Mouse (Mus musculus) cerebellum, adult 11 months (tissue): Measurements from ENCODE around the gene Ccdc28b.

ENCODE experiments used
- DNase-seq: peaks from one replicate; pipeline ENCODE4 v3.0.0; 2022

The Ccdc28b gene

DNA sequence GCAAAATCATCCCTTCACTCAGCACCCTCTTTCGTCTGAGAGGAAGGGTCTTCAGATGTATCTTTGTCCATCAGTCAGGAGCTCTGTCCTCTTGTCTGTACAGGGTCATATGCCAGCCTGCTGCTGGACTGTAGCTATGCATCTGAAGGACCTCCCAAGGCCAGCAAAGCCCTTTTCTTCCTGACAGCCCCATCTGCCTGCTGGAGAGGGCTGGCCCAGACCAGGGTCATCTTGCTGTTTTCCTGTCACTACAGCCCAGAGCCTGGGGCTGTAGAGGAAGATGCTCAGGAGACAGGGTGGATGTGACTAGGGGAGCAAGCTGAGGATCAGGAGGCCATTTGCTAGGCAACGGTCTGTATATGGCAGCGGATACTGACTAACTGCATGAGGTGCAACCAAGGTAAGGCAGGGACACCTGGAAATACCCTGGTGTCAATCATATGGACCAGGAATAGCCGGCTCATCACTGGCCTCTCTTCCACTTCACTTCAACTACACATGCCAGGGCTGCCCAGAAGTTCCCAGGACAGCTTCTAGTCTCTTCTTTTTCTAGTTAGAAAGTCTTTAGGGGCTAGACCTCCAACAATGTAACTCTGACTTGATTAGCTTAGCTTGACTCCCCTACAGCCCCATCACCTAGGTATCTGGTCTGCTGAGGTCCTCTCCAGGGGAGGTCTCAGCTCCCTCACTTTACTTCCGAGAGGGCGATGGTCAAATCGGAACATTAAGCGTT is 778 bp downstream of the Ccdc28b start:
- DNase-seq: no peak

DNA sequence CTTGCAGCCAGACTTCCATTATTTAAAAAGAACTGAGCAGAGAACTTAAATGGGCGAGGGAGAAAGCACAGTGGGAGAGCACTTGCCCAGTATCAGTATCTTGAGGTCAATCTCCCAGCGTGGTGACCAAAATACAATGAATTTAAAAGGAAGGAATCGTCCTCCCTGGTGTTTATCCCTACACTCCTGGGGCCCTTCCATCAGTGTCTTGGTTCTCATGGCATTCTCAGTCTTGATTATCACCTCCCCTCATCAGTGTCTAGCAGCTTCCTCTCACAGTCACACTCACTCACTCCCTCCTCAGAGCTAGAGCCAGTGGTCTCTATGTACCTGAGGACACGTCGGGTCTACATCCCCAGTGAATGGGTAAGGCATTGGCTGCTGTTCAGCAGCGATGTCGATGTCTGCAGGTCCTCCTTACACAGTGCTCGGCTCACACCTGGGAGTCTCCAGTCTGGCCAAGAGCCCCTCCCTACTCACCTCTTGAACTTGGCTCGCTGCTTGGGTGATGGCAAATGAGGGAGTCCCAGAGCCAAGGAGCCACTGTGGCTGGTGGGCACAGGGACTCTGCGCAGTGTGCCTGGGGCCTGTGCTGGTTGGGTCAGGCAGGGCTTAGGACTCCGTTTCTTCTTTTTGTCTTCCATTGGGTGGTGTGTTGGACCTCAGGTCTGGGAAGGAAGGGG is 1.5 kb downstream of the Ccdc28b start:
- DNase-seq: no peak

DNA sequence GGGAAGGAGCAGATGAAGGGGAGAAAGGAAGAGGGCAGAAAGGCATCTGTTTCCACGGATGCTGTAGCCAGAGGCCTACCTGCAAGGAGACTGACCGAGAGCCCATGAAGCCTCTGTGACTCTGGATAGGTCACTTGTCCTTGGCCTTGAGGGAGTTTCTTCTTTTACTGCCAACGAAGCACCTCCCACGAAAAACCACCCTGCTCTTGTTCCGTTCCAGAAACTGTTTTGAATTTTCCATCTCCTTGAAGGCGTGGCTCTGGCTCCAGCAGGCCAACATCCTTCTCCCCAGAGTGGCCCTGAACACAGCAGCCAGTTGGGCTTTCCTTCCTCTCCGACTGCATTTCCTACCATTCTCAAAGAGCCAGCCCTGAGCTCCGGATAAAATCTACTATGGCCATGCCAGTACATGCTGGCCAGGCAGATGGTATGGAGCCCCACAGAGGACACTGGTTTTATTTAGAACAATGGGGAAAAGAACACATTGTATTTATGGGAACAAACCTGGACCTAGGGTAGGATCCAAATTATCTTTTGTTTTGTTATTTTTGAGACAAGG is 2.4 kb downstream of the Ccdc28b start:
- peak; percentile 61 for DNase-seq

DNA sequence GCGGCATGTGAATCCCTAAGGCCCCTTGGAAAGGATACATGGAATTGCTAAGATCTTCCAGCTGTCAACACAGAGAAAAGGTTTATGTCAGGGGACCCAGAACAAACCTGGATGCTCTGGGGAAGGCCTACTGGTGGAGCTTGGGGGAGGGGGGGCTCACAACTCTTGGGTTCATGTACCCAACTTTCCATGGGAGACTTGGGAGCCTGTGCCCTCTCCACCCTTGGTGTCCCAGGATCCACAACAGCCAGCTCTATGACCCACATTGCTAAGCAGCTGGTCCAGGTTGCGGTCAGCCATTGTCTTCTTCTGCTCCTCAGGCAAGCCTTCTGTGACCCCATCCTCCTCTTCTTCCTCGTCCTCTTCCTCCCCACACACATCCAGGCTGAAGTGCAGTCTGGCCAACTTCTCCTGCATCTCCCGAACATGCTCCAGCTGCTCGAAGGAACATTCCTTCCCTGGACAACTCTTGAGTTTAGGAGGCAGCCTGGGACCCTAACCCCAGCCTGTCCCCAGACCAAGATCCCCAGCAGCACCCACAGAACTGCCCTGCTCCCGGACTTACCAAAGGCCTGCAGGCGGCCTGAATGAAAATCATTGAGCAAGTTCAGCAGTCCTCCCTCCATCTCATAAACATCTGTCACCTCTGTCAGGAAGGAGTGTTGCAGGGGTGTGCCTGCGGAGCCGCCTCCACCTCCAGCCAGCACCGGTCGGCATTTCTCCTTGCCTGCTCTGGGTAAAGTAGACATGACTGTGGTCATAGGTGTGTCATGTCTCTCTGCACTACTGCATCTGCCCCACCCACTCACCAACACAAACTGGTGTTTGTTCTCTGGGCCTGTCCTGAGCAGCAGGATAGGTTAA is 3.1 kb downstream of the Ccdc28b start:
- no peak for DNase-seq

DNA sequence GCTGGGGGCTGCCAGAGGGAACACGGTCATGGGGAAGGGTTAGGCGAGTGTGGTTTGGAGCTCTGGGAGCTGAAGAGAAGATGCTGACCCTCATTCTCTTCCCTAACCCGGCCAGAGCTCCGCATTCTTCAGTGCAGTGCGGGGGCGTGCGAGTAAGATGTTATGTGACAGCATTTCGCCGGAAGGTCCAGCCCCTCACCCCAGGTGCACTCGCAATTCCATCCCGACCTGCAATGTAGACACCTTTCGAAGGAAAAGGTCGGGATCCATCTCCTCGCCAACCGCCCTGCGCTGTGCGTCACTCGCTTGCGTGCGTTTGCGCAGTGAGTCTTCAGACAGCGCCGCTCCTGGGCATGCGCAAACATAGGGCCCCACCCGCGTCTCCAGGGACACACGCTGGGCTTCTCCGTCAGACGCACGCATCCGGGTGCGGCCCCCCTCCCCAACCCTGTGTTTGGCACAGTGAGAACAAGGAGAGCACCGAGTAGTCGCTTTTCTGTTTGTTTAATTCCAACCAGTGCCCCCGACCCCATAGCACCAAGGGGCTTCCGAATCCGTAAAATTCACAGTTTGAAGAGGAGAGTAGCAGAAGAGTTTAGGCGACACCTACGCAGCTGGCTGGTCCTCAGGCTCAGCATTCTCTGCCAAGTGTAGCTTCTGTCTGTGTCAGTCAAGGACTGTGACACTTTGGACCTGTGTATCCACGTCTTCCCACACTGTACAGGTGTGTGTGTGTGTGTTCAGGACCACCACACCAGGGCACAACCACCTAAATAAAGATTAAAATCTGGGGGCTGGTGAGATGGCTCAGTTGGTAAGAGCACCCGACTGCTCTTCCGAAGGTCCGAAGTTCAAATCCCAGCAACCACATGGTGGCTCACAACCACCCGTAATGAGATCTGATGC is 4.7 kb downstream of the Ccdc28b start, which contains the start of gene Iqcc:
Gene Iqcc, minus strand, starts transcription at position 314 of the 906 bp plus-strand sequence.
- DNase-seq: peak; percentile 95

DNA sequence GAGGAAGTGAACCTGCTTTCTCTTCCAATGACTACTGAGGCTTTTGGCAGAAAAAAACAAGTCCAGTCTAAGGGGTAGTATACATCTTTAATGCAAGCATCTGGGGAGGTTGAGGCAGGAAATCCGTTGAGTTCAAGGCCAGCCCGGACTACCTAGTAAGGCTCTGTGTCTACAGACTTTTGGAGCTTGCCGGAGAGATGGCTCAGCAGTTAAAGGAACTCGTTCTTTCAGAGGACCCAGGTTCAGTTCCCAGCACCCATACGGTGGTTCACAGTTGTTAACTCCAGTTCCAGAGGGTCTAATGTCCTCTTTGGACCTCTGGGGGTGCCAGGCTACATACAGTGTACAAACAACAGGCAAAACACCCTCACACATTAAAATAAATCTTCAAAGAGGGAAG is 5.7 kb downstream of the Ccdc28b start:
- DNase-seq: no peak

DNA sequence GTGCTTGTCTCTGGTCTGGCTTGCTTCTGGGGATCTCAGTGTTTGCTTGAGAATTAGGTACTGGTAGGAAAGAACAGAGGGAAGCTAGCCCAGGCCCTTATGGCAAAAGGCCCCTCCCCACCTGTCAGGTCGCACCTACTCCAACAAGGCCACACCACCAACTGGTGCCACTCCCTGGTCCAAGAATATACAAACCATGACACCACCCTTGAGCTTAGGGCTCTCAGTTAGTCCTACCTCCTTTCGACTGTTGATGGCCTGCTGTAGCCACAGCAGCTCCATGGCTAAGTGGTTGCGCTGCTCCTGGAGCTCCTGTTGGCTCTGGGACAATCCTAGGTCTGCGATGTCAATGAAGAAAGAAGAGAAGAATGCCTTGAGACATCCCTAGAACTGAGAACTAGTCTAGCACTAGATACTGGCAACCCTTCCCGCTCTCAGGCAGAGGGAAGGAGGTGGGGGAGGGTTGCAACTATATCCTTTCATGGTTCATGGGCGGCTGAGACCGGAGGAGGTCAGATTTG is 6.6 kb downstream of the Ccdc28b start:
- DNase-seq: no peak

DNA sequence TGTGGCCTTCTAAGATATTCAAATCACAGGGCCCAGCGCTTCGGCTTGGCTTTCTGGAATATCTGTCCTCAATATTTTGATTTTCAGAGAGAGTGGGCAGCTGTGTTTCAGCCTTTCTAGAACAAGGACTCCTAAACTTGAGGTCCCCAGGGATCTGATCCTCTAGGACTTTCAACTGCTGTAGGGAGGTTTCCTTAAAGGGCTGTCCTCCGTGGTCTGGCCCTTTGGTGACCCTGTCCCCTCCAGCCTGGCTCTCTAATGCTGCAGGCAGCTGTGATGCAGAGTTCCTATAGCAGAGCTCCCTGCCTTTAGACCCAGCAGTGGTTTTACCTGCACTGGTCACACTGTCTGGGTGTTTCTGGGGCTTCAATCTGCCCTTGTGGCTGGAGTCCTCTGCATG is 7.1 kb downstream of the Ccdc28b start:
- DNase-seq: no peak

DNA sequence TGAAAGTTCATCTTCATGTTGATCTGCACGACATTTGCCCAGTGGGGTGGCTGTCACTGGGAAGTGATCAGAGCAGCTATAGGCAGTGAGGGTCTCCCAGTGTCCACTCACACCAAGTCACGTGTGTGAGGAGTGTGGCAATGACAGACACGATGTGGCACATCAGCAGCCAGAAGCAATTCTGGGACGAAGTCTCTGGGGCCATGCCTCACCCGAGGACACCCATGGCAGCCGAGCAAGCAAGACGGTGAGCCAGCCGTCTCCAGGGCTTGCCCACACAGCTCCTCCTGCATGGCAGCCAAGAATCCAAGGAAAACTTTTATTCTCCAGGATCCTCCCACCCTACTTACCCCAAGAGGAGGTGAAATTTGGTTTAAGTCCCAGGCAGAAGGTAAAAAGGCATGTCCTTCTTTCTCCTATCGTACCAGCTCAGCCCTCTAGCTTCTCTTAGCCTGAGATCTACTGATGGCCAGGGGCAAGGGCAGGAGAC is 7.9 kb downstream of the Ccdc28b start:
- DNase-seq: no peak

DNA sequence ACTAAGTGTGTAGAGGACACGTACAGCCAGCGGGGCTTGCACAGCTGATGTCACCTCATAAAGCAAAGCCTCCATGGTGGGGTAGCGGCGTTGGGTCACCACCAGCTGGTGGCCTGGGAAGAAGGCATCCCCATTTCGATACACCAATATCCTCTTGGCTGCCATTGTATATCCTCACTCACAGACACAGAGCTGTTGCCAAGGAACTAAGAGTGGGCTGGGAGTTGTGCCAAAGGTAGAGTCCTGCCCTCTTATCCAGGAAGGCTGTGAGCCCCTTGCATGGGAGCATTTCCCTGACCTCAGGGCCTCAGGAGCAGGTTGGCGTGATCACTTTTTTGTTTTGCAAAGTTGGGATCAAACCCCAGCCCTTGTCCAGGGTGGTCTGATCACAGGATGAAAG is 9.7 kb downstream of the Ccdc28b start, which contains the start of gene Dcdc2b:
Gene Dcdc2b, minus strand, starts transcription at position 165 of the 400 bp plus-strand sequence.
- no peak for DNase-seq

DNA sequence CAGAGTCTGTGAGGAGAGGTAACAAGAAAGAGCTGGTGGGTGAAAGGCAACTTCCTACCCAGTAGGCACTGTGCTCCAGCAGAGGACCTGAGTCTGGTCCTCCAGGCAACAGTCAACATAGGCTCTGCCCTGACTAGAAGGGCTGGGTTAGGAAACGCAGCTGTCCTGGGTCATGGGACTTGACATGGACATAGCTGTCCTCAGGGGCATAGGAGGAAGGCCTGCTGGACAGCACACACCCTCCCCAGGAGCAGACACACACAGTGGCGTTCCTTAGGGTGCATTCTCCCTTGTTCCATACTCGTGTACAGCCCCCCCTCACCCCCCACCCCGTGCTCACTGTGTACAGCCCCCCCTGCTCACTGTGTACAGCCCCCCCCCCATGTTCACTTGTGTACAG is 13.3 kb downstream of the Ccdc28b start:
- DNase-seq: no peak

DNA sequence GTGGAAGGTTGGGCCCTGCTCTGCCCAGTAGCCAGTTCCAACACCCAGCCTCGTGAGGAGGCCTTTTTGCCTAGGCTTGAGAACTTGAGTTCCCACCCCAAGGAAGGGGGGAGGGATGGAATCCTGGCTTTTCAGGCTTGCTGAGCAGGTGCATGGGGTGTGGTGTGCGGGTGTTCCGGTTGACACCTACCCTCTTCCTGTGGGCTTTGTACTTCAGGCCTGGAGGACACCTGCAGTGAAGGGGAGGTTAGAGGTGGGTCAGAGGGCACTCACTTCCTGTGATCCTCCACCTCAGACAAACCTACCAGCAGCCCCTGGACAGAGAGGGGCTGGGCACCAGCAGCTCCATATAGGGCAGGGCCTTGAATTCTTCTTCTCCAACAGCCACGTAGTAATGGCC is 13.7 kb downstream of the Ccdc28b start:
- no peak for DNase-seq

DNA sequence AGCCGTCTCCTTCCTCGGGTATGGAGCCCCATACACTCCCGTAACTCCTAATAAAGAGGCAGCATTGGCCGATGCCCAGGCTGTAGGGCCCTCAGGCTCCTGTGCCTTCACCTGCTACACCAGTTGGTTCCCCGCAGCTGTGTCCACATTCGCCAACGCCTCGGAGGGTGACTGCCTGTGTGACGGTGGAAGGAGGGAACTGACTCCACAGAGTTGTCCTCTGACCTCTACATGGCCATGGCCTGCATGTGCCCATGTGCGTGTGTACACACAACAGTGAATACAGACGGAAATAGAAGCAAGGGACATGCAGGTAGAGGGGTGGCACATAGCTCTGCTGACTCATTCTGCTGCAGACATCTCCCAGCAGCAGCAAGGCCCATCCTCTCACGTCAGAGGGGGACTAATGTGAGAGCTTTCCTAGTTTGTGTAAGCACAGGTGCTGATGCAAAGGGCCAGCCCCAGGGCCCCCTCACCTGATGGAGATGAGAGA is 14.6 kb downstream of the Ccdc28b start:
- no peak for DNase-seq

DNA sequence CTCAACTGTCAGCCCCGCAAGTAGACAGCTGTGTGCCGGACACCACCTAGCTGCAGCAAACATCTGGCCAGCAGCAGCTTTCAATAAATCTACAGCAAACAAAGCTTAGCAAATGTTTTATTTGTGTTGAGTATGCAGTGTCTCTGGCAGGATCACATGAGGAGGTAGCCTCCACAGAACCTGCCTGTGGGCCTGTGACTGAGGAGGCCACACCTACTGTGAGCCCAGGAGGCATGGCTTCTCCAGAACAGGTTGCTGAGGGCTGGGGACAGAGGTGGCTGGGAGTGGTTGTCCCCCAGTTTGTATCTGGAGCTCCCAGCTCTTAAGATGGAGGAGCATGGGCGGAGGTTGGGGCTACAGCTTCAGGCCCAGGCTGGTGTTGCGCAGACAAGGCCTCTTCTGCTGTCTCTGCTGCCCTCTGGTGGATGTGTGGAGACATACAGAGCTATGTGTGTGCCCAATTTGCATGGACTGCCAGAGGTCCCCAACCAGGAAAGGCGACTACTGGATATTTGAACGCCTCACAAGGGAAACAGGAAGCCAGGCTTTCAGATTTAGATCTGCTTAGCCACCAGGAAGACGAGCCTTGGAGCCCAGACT is 15.2 kb downstream of the Ccdc28b start:
- DNase-seq: peak; percentile 75

DNA sequence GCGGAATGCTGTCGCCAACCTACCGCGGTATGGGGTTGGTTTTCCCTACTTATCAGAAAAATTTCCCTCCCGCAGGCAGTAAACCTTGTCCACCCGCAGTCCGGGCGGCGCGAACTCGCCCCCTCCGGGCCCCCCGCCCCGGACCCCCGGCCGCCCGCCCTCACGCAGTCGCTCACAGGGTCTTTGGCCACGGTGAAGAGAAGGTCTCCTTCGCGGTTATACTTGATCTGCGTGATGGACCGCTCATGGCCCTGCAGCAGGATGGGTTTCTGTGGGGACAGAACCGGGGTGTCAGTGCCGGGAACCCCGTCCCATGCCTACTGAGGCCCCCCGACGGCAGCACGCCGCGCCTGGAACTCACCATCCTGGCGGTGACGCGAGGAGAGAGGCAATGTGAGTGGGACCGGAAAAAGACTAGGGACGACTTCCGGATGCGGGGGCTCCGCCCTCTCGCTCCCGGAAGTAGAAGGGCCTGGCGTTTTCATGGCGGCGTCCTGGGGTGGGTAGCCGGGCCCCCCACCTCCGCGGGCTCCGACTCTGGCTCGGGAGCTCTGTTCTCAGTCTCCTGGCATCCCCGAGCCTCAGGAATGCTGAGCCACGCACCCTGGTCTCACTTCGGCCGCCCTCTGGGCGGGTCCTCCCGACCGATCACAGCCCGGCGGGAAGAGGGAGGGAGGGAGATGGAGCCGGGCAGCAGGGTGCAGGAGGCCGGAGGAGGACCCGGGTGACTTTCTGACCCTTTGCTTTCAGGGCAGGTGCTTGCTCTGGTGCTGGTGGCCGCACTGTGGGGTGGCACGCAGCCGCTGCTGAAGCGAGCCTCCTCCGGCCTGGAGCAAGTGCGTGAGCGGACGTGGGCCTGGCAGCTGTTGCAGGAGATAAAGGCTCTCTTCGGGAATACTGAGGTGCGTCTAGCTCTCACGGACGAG is 23.3 kb downstream of the Ccdc28b start, which contains the start of the genes Eif3i and Tmem234:
Gene Eif3i, minus strand, starts transcription at position 416 of the 926 bp plus-strand sequence.
Gene Tmem234, plus strand, starts transcription at position 436 of the 926 bp plus-strand sequence.
- DNase-seq: peak; percentile 74

DNA sequence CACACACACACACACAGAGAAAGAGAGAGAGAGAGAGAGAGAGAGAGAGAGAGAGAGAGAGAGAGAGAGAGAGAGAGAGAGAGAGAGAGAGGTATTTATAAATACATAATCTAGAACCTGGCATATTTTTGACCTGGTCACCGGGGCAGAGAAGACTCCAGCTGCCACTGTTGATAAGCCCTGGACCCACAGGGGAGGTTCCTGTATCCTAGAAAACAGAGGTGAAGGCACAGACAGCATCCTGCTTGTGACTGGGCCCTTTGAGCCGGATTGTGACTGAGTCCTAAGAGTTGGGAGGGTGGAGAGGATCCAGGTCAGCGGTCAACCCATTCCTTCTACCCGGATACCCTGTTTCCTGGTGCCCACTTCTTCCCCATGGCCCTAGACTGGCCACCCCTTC is 34.9 kb downstream of the Ccdc28b start:
- no peak for DNase-seq

DNA sequence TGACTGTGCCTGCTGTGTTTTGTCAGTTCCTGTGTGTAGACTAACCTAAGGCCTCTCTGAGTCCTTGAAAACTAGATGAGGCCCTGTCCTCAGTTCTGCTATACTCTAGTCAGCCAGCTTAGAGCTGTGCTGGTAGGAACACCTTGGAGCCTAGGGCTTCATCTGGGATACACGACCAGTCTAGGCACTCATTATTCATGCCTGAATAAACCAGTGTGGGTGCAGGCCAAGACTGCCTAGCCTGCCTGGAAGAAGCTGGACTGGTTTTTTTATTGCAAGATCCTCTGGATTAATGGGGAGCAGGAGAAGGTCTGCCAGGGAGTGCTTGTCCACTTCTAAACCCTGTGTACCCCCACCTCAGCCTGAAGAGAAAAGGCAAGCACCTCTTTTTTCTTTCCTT is 36.8 kb downstream of the Ccdc28b start:
- DNase-seq: no peak

DNA sequence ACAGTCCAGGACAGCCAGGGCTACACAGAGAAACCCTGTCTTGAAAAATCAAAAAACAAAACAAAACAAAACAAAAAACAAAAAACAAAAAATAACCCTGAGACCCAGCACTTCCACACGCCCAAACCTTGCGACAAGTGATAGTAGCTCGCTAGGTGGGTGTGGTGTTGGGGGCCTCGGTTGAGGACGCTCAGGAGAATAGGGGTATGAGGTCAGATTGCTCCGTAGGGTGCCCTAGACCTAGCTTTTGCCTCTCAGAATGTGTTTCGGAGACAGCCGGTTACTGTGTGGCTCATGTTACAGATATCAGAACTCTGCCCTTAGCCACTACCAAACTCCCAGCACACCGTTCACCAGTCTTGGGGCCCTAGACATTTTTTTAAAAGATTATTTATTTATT is 38.0 kb downstream of the Ccdc28b start:
- no peak for DNase-seq

DNA sequence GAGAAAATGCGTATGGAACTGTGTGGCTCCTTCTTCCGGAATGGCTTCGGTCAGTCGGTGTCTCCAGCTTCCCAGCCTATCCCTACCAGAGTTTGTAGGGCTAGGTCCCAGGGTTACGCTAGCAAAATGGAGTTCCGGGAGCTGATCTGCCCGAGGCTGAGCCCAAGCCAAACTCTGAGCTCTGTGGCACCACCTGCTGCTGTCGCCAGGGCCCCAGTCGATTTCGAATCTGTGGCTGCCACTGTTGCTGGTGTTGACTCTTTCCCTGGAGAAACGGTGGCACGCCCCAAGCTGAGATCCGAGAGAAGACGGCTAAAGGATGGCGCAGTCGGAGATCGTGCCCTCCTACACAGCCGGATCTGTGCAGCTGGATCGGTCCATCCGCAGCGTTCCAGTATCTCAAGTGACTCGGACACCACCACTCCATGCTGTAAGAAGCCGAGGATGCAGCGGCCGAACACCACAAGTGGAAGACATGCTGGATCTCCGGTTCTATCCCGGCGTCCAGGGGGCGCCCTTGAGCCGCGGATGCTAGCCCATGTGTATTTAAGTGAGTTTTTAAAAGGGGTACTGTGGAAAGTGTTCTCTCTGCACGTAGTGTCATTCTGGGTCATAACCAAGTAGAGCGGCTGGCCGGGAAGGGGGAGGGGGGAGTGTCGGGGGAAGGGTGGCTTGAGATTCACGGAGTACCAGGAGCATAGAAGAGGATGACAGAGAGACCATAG is 38.7 kb downstream of the Ccdc28b start:
- DNase-seq: peak; percentile 68
